ENCODE assay signal across 7 mouse cellular contexts in genomic region chr2:165692944-165693660, GRCm38 (mm10).
DNase-seq lines count a peak whose midpoint lies in the region; TF ChIP-seq lines count a peak whose summit lies in the region.

No protein-coding gene starts in this region.

- no peak for TF ChIP-seq EP300 in ES-Bruce4 (IDR thresholded peaks at IDR 0.05; ENCODE audit: insufficient read depth, low read depth, low read length)

- TF ChIP-seq POLR2A in ES-Bruce4 (IDR thresholded peaks at IDR 0.05; ENCODE audit: insufficient read depth, low read length) = no peak

- H3K9ac ChIP-seq in ES-Bruce4 (ENCODE audit: low read depth, poor library complexity, severe bottlenecking) = no peak overlapping the region

- DNase-seq in adrenal gland, adult 2 months = peak; percentile 75
- peak; percentile 75 for DNase-seq in gastrocnemius, postnatal 10 days
- peak; percentile 72 for DNase-seq in kidney, postnatal 10 days
- DNase-seq in ovary, postnatal 14 days (ENCODE audit: low spot score) = peak; percentile 62
- no peak for DNase-seq in frontal cortex, postnatal 25 days (ENCODE audit: low spot score in 2 of 2)
- DNase-seq in spleen, postnatal 36 days (ENCODE audit: low spot score in 2 of 2) = no peak

- H3K9me3 ChIP-seq in ES-Bruce4 (replicated peaks; ENCODE audit: control insufficient read depth, insufficient read depth, low read length, poor library complexity, severe bottlenecking) = no peaks in the 10 kb centered on the region

- no peak overlapping the region for H3K4me3 ChIP-seq in ES-Bruce4 (ENCODE audit: low read depth, low read length)

- H3K4me1 ChIP-seq in ES-Bruce4 (ENCODE audit: control insufficient read depth, insufficient read depth, low read length) = no peaks in the 10 kb centered on the region

- no peaks in the 10 kb centered on the region for H3K36me3 ChIP-seq in ES-Bruce4 (ENCODE audit: control insufficient read depth, insufficient read depth, low read length, poor library complexity, severe bottlenecking)

- TF ChIP-seq CTCF in ES-Bruce4 (IDR thresholded peaks at IDR 0.05; ENCODE audit: low read depth, low read length) = peak; percentile 5

- H3K27me3 ChIP-seq in ES-Bruce4 (ENCODE audit: control insufficient read depth, insufficient read depth, low read length, poor library complexity, severe bottlenecking) = no peaks in the 10 kb centered on the region

- H3K27ac ChIP-seq in ES-Bruce4 (ENCODE audit: insufficient read depth, low read length) = no peak overlapping the region

Comparison
In these comparisons a context has a peak if more than half of its experiments do, and no peak if none do; other contexts are left out.
1. DNase-seq: peak in adrenal gland, adult 2 months (single experiment), gastrocnemius, postnatal 10 days (single experiment), kidney, postnatal 10 days (single experiment) and ovary, postnatal 14 days (single experiment); none in frontal cortex, postnatal 25 days (0 of 2) and spleen, postnatal 36 days (0 of 2).